Mouse (Mus musculus) forebrain, embryonic 11.5 days (tissue): ENCODE measurements around the gene Mybpc3. TPM values are rescaled to one million over a fixed set of nuclear protein-coding genes. Genes with fewer than 3 reads are reported as not detected.

Experiments
- ATAC-seq: fragments of 200-750 bp; cut with Nextera tagmentation; replicated peaks from 2 replicates; pipeline ENCODE4 v1.8.0; 2017; ENCODE audit warnings: moderate TSS enrichment; ENCODE audit not compliant: low FRiP score
- DNase-seq: peaks from one replicate; pipeline ENCODE4 v3.0.0-alpha.2; 2017; ENCODE audit warnings: low spot score
- H3K27ac ChIP-seq: fragments of 300-500 bp; sonication (generic); 2 replicates; pipeline ENCODE4 v1.5.1; 2014; ENCODE audit warnings: low read depth, low read length
- H3K27me3 ChIP-seq: fragments of 300-500 bp; sonication (generic); 2 replicates; pipeline ENCODE4 v1.6.1; 2014; ENCODE audit warnings: mild to moderate bottlenecking, low read length, mixed read lengths; ENCODE audit not compliant: control insufficient read depth, insufficient read depth
- H3K36me3 ChIP-seq: fragments of 300-500 bp; sonication (generic); 2 replicates; pipeline ENCODE4 v1.6.1; 2014; ENCODE audit warnings: mild to moderate bottlenecking, low read length, moderate library complexity, mixed read lengths; ENCODE audit not compliant: control insufficient read depth, insufficient read depth
- H3K4me1 ChIP-seq: fragments of 300-500 bp; sonication (generic); replicated peaks from 2 replicates; pipeline ENCODE4 v1.6.1; 2014; ENCODE audit warnings: low read length, mixed read lengths; ENCODE audit not compliant: control insufficient read depth, insufficient read depth
- H3K4me2 ChIP-seq: fragments of 300-500 bp; sonication (generic); 2 replicates; pipeline ENCODE4 v1.6.1; 2014; ENCODE audit warnings: low read depth, mild to moderate bottlenecking, low read length, moderate library complexity, mixed read lengths; ENCODE audit not compliant: severe bottlenecking
- H3K4me3 ChIP-seq: fragments of 300-500 bp; sonication (generic); 2 replicates; pipeline ENCODE4 v1.5.1; 2014; ENCODE audit warnings: low read depth, low read length
- H3K9ac ChIP-seq: fragments of 300-500 bp; sonication (generic); 2 replicates; pipeline ENCODE4 v1.6.1; 2014; ENCODE audit warnings: low read length
- H3K9me3 ChIP-seq: fragments of 300-500 bp; sonication (generic); 2 replicates; pipeline ENCODE4 v1.6.1; 2016; ENCODE audit warnings: low read length, mixed read lengths; ENCODE audit not compliant: control insufficient read depth
- WGBS: fragments of 180-500 bp; shearing (Covaris S2); extraction: QIAGEN DNeasy Blood & Tissue Kit; methylation state at CpG from one replicate; pipeline ENCODE4 v1.1.7; 2014; 5-methylcytosine and 5-hydroxymethylcytosine counted together
- polyA plus RNA-seq: library from polyadenylated mRNA; unstranded; fragments of >200 nt; fragmentation: Nextera tagmentation; extraction: Ambion mirVana; gene quantifications from 2 replicates; pipeline ENCODE4 v1.2.1, GENCODE M21; 2014

The Mybpc3 gene
- polyA plus RNA-seq, 1 experiment from 2014 or later = not detected

- ATAC-seq = no peak
- no peaks in the 10 kb centered on the region for H3K9me3 ChIP-seq
- H3K27ac ChIP-seq = no peak overlapping the region
- no peaks in the 10 kb centered on the region for H3K4me1 ChIP-seq
- no peaks in the 10 kb centered on the region for H3K27me3 ChIP-seq
- no peak overlapping the region for H3K4me2 ChIP-seq
- WGBS = 87% methylated on average over 6 of the region's 6 CpGs
- no peak for DNase-seq
- no peak overlapping the region for H3K4me3 ChIP-seq
- no peak overlapping the region for H3K9ac ChIP-seq
- no peaks in the 10 kb centered on the region for H3K36me3 ChIP-seq
Observed at GRCm38 (mm10) chr2:91121011-91121410, 3.1 kb downstream of the Mybpc3 start.

GRCm38 (mm10) chr2:91121497-91121896 is 3.6 kb downstream of the Mybpc3 start:
- ATAC-seq = no peak
- WGBS = 68% methylated on average over 8 of the region's 8 CpGs
- Histone ChIP-seq H3K4me3 (no peak overlapping the region), H3K4me1 (no peaks in the 10 kb centered on the region), H3K4me2 (no peak overlapping the region), H3K9ac (no peak overlapping the region), H3K27me3 (no peaks in the 10 kb centered on the region), H3K9me3 (no peaks in the 10 kb centered on the region), H3K27ac (no peak overlapping the region), H3K36me3 (no peaks in the 10 kb centered on the region)
- no peak for DNase-seq

- ATAC-seq = no peak
- H3K27me3 ChIP-seq = no peaks in the 10 kb centered on the region
- no peak overlapping the region for H3K27ac ChIP-seq
- no peak overlapping the region for H3K4me2 ChIP-seq
- no peak for DNase-seq
- WGBS = 84% methylated on average over 6 of the region's 6 CpGs
- H3K9me3 ChIP-seq = no peaks in the 10 kb centered on the region
- no peaks in the 10 kb centered on the region for H3K4me1 ChIP-seq
- H3K36me3 ChIP-seq = no peaks in the 10 kb centered on the region
- H3K4me3 ChIP-seq = no peak overlapping the region
- no peak overlapping the region for H3K9ac ChIP-seq
Observed at GRCm38 (mm10) chr2:91123521-91123920, 5.6 kb downstream of the Mybpc3 start.

GRCm38 (mm10) chr2:91125101-91125500 is 7.2 kb downstream of the Mybpc3 start:
- 91% methylated on average over 10 of the region's 10 CpGs for WGBS
- H3K9me3 ChIP-seq = no peaks in the 10 kb centered on the region

GRCm38 (mm10) chr2:91128761-91129160 is 10.8 kb downstream of the Mybpc3 start:
- Histone ChIP-seq H3K36me3 (no peaks in the 10 kb centered on the region), H3K4me2 (no peak overlapping the region), H3K4me1 (no peaks in the 10 kb centered on the region), H3K9me3 (no peaks in the 10 kb centered on the region), H3K4me3 (no peak overlapping the region), H3K27ac (no peak overlapping the region), H3K9ac (no peak overlapping the region), H3K27me3 (no peaks in the 10 kb centered on the region)
- ATAC-seq (no peak), DNase-seq (no peak)
- 81% methylated on average over 5 of the region's 5 CpGs for WGBS

More at GRCm38 (mm10) chr2:91125101-91125500, 7.2 kb downstream of the Mybpc3 start:
- ATAC-seq = no peak
- no peak overlapping the region for H3K27ac ChIP-seq
- no peaks in the 10 kb centered on the region for H3K27me3 ChIP-seq
- no peak for DNase-seq
- H3K4me2 ChIP-seq = no peak overlapping the region
- no peaks in the 10 kb centered on the region for H3K36me3 ChIP-seq
- H3K9ac ChIP-seq = no peak overlapping the region
- H3K4me3 ChIP-seq = no peak overlapping the region
- H3K4me1 ChIP-seq = no peaks in the 10 kb centered on the region

- H3K4me1 ChIP-seq = no peaks in the 10 kb centered on the region
- ATAC-seq = no peak
- WGBS = 92% methylated on average over 6 of the region's 6 CpGs
Observed at GRCm38 (mm10) chr2:91130126-91130525, 12.2 kb downstream of the Mybpc3 start.

GRCm38 (mm10) chr2:91131251-91131650 is 13.3 kb downstream of the Mybpc3 start:
- 93% methylated on average over 15 of the region's 15 CpGs for WGBS
- Histone ChIP-seq H3K27me3 (no peaks in the 10 kb centered on the region), H3K4me3 (no peak overlapping the region), H3K36me3 (no peaks in the 10 kb centered on the region), H3K9ac (no peak overlapping the region), H3K27ac (no peak overlapping the region), H3K9me3 (no peaks in the 10 kb centered on the region), H3K4me2 (no peak overlapping the region), H3K4me1 (no peaks in the 10 kb centered on the region)
- ATAC-seq = no peak
- no peak for DNase-seq

More at GRCm38 (mm10) chr2:91130126-91130525, 12.2 kb downstream of the Mybpc3 start:
- no peak overlapping the region for H3K4me3 ChIP-seq
- no peaks in the 10 kb centered on the region for H3K27me3 ChIP-seq
- H3K9me3 ChIP-seq = no peaks in the 10 kb centered on the region
- no peak overlapping the region for H3K9ac ChIP-seq
- H3K4me2 ChIP-seq = no peak overlapping the region
- no peak overlapping the region for H3K27ac ChIP-seq
- no peaks in the 10 kb centered on the region for H3K36me3 ChIP-seq
- no peak for DNase-seq

- H3K27me3 ChIP-seq = no peaks in the 10 kb centered on the region
- H3K4me3 ChIP-seq = no peak overlapping the region
- H3K9ac ChIP-seq = no peak overlapping the region
- ATAC-seq (no peak), DNase-seq (no peak)
- 82% methylated on average over 3 of the region's 3 CpGs for WGBS
- no peaks in the 10 kb centered on the region for H3K36me3 ChIP-seq
- no peak overlapping the region for H3K4me2 ChIP-seq
- H3K4me1 ChIP-seq = no peaks in the 10 kb centered on the region
- H3K27ac ChIP-seq = no peak overlapping the region
- H3K9me3 ChIP-seq = no peaks in the 10 kb centered on the region
Observed at GRCm38 (mm10) chr2:91132035-91132434, 14.1 kb downstream of the Mybpc3 start.

- no peaks in the 10 kb centered on the region for H3K4me1 ChIP-seq
- H3K9me3 ChIP-seq = no peaks in the 10 kb centered on the region
- ATAC-seq (no peak), DNase-seq (no peak)
- no peaks in the 10 kb centered on the region for H3K27me3 ChIP-seq
- 84% methylated on average over 11 of the region's 11 CpGs for WGBS
- H3K4me3 ChIP-seq = no peak overlapping the region
- H3K27ac ChIP-seq = no peak overlapping the region
- no peak overlapping the region for H3K9ac ChIP-seq
- H3K36me3 ChIP-seq = no peaks in the 10 kb centered on the region
- no peak overlapping the region for H3K4me2 ChIP-seq
Observed at GRCm38 (mm10) chr2:91136513-91137412, 18.8 kb downstream of the Mybpc3 start.
